Mouse (Mus musculus): ENCODE results near the gene Sirt7. TPM values are rescaled to one million over a fixed set of nuclear protein-coding genes. Genes with fewer than 3 reads are reported as not detected.

The Sirt7 gene
- total and polyA plus RNA-seq, 3 experiments: 7.0 to 23.7 (median 7.4) TPM

DNA sequence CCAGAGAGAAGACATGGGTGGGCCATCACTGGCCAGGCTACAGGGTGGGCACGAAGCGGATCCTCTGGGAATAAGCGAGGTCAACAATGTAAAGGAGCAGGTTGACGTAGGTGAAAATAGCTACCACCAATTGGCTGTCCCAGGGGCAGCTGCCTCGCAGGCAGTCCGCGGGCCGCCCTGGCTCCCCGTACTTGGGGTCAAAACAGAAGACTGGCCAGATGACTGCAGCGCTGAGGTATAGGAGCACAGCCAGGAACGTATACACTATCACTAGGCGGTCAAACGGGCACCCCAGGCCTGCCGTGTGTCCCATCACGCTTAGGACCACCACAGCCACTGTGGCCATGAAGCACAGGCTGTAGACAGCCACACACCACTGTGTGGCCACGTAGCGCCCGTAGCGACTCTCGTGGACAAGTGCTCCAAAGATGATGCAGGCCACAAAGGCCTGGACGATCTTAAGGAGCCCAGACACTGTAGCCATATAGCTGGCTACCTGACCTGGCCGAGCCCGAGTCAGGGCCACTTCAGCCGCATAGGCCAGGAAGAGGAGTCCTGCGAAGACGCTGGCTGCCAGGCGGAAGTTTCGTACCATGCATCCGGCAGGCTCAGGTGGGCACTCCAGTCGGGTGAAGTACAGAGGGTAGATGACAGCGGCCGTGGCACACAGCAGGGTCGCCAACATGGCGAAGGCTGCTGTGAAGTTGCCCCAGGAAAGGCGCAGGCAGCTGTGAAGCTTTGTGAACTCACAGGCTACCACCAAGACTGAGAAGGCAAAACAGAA, 22.2 kb upstream of the Sirt7 start:
- intact Hi-C loops (cut with DNase I): no loop called here
- Histone ChIP-seq H3K4me3 (peak overlapping the region; percentile 62), H3K27me3 (ENCODE audit: control insufficient read depth, insufficient read depth, low read length) (no peaks in the 10 kb centered on the region), H3K9ac (ENCODE audit: low read depth, low read length) (peak overlapping the region; percentile 82), H3K4me1 (ENCODE audit: control insufficient read depth, insufficient read depth, low read length) (peaks cover 2% of the 10 kb centered on the region; the same call in 1 of the 2 replicates), H3K36me3 (ENCODE audit: control insufficient read depth, insufficient read depth, low read length) (no peaks in the 10 kb centered on the region; the same call in 1 of the 2 replicates), H3K79me2 (replicated peaks; ENCODE audit: control insufficient read depth, insufficient read depth, low read length) (no peaks in the 10 kb centered on the region), H3K27ac (peak overlapping the region; percentile 88)
- DNase-seq: no peak
- WGBS: 58% methylated on average over 35 of the region's 35 CpGs
- no peak for TF ChIP-seq CTCF (IDR thresholded peaks at IDR 0.05)
- TF ChIP-seq POLR2A (IDR thresholded peaks at IDR 0.05; ENCODE audit: insufficient read depth, low read depth, low read length): no peak; the same call in 1 of the 2 replicates
- no peak for TF ChIP-seq EP300 (IDR thresholded peaks at IDR 0.05; ENCODE audit: insufficient read depth, low read depth, low read length)

DNA sequence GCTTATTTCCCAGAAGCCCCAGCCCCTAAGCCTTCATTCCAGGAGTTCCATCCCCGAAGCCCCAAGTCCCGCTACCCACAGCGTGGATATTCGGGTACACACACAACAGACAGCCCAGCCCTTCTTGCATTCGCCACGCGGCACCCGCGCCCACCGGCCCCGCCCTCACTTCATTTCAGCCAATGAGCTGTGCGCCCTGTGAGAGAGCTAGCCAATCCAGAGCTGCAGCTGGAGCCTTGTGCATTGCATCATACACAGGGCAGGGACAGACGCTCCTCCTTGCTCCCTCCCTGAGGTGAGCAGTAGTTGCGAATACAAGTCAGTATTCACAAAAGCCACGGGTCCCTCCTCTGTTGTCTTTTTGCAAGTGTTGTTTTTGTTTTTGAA, 18.6 kb upstream of the Sirt7 start, which contains the start of gene Pycr1:
Gene Pycr1, minus strand, starts transcription at position 169 of the 387 bp plus-strand sequence.
- Histone ChIP-seq H3K36me3 (ENCODE audit: control insufficient read depth, insufficient read depth, low read length) (no peaks in the 10 kb centered on the region), H3K4me1 (ENCODE audit: control insufficient read depth, insufficient read depth, low read length) (peaks cover 2% of the 10 kb centered on the region; the same call in 1 of the 2 replicates), H3K27ac (no peak within 1 kb of the TSS), H3K9ac (ENCODE audit: low read depth, low read length) (peak within 1 kb of the TSS; percentile 7), H3K79me2 (replicated peaks; ENCODE audit: control insufficient read depth, insufficient read depth, low read length) (no peaks in the 10 kb centered on the region), H3K4me3 (peak within 1 kb of the TSS; percentile 59), H3K27me3 (ENCODE audit: control insufficient read depth, insufficient read depth, low read length) (no peaks in the 10 kb centered on the region)
- DNase-seq: peak; percentile 93 to 95
- TF ChIP-seq POLR2A (IDR thresholded peaks at IDR 0.05; ENCODE audit: insufficient read depth, low read depth, low read length) (peak; percentile 56), CTCF (IDR thresholded peaks at IDR 0.05) (no peak), EP300 (IDR thresholded peaks at IDR 0.05; ENCODE audit: insufficient read depth, low read depth, low read length) (no peak)
- intact Hi-C loops (cut with DNase I): no loop called here
- under 1% methylated on average over 15 of the region's 15 CpGs for WGBS

DNA sequence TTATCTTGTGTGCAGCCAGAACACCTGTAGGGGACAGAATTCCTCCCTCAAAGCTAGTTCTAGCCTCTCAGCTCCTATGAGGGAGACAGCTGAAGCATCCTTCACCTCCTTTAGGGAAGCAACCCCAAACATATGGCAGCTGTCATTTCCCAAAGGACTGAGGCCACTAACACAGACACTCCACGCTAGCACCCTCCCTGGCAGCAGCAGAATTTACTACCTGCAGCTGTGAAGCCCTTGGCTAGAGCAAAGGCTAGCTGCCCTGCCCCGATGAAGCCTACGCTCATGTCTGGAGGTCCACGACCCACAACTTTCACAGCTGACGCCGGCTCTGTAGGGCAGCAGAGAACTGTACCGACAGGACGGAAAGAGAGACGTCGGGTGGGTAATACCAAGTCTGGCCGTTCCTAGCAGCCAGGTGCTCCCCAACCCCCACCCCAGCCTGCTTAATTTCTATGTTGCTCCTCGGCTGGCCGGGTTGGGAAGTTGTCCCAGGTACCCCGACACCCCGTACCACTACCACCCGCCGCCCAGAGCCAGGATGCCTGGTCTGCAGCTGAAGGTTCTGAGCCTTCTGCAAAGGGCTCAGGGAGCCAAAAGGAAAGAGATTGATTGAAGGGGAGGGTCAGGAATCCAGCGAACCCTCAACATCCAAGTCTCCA, 18.0 kb upstream of the Sirt7 start:
- Histone ChIP-seq H3K79me2 (replicated peaks; ENCODE audit: control insufficient read depth, insufficient read depth, low read length) (no peaks in the 10 kb centered on the region), H3K27me3 (ENCODE audit: control insufficient read depth, insufficient read depth, low read length) (no peaks in the 10 kb centered on the region), H3K36me3 (ENCODE audit: control insufficient read depth, insufficient read depth, low read length) (no peaks in the 10 kb centered on the region), H3K27ac (no peak overlapping the region), H3K9ac (ENCODE audit: low read depth, low read length) (peak overlapping the region; percentile 7), H3K4me3 (peak overlapping the region; percentile 59), H3K4me1 (ENCODE audit: control insufficient read depth, insufficient read depth, low read length) (peaks cover 2% of the 10 kb centered on the region; the same call in 1 of the 2 replicates)
- TF ChIP-seq POLR2A (IDR thresholded peaks at IDR 0.05; ENCODE audit: insufficient read depth, low read depth, low read length): no peak
- no peak for TF ChIP-seq CTCF (IDR thresholded peaks at IDR 0.05)
- TF ChIP-seq EP300 (IDR thresholded peaks at IDR 0.05; ENCODE audit: insufficient read depth, low read depth, low read length): no peak
- 1% methylated on average over 18 of the region's 18 CpGs for WGBS
- intact Hi-C loops (cut with DNase I): no loop called here
- DNase-seq: no peak

DNA sequence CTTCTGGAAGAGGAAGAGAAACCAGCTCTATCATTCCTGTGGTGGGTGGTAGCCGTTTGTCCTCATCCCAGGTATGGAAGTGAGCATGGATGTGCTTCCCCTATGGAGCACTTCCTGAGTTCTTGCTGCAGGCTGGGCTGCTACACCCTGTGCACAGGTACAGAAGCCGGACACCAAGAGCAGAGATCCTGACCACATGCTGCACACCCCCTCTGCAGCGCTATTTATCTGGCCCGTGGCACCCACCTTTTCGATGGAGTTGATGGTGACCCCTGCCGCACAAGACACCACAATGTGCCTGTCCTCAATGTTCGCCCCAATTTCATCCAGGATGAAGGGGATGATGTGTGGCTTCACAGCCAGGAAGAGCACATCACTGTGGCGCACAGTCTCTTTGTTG, 16.8 kb upstream of the Sirt7 start:
- H3K4me3 ChIP-seq: no peak overlapping the region
- DNase-seq: no peak
- intact Hi-C loops (cut with DNase I): no loop called here
- no peaks in the 10 kb centered on the region for H3K27me3 ChIP-seq (ENCODE audit: control insufficient read depth, insufficient read depth, low read length)
- peaks cover 2% of the 10 kb centered on the region; the same call in 1 of the 2 replicates for H3K4me1 ChIP-seq (ENCODE audit: control insufficient read depth, insufficient read depth, low read length)
- H3K79me2 ChIP-seq (replicated peaks; ENCODE audit: control insufficient read depth, insufficient read depth, low read length): no peaks in the 10 kb centered on the region
- no peak overlapping the region for H3K9ac ChIP-seq (ENCODE audit: low read depth, low read length)
- no peak for TF ChIP-seq EP300 (IDR thresholded peaks at IDR 0.05; ENCODE audit: insufficient read depth, low read depth, low read length)
- no peak for TF ChIP-seq CTCF (IDR thresholded peaks at IDR 0.05)
- no peak for TF ChIP-seq POLR2A (IDR thresholded peaks at IDR 0.05; ENCODE audit: insufficient read depth, low read depth, low read length)
- no peak overlapping the region for H3K27ac ChIP-seq
- H3K36me3 ChIP-seq (ENCODE audit: control insufficient read depth, insufficient read depth, low read length): no peaks in the 10 kb centered on the region
- WGBS: 89% methylated on average over 8 of the region's 8 CpGs

GRCm38 (mm10) chr11:120641255-120641654, 16.2 kb upstream of the Sirt7 start:
- intact Hi-C loops (cut with DNase I): no loop called here
- Histone ChIP-seq H3K4me1 (ENCODE audit: control insufficient read depth, insufficient read depth, low read length) (peaks cover 2% of the 10 kb centered on the region; the same call in 1 of the 2 replicates), H3K4me3 (no peak overlapping the region), H3K79me2 (replicated peaks; ENCODE audit: control insufficient read depth, insufficient read depth, low read length) (no peaks in the 10 kb centered on the region), H3K27ac (no peak overlapping the region), H3K36me3 (ENCODE audit: control insufficient read depth, insufficient read depth, low read length) (no peaks in the 10 kb centered on the region), H3K27me3 (ENCODE audit: control insufficient read depth, insufficient read depth, low read length) (no peaks in the 10 kb centered on the region), H3K9ac (ENCODE audit: low read depth, low read length) (no peak overlapping the region)
- TF ChIP-seq EP300 (IDR thresholded peaks at IDR 0.05; ENCODE audit: insufficient read depth, low read depth, low read length) (no peak), CTCF (IDR thresholded peaks at IDR 0.05) (no peak), POLR2A (IDR thresholded peaks at IDR 0.05; ENCODE audit: insufficient read depth, low read depth, low read length) (no peak)
- DNase-seq: no peak
- 74% methylated on average over 9 of the region's 9 CpGs for WGBS

Data from heart, adult 2 months (tissue).